Mouse (Mus musculus): ENCODE measurements around the gene Lime1.

Lime1 gene

DNA sequence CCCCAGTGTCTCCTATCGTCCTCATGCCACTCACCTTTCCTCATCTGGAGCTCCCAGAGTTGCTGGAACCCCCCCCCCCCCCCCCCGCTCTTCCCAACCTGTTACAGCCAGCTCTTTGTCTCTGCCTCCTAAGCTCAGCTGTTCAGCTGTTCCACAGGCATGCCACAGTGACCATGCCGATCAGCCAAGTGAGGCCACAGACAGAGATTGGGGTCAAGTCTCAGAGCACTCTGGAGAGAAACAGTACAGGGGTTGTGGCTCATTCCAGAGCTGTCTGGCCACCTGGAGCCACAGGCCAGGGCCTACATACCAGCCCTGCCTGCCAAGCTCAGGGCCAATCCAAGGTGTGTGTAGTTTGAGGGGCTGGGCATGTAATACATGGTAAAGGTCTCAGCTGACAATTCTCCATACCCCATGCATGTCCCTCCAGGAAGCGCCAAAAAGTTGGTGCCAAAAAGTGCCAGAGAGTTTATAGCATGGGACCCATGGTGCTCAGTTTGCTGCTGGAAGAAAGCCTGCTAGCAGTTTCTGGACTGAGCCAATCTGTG, 6.9 kb downstream of the Lime1 start:
- in situ Hi-C loops (cut with MboI; ENCODE audit: low pct_unique_long_range_greater_than_20kb in 1 of 2, low sequenced_read_pairs in 2 of 2, unreplicated experiment in 1 of 2) = no loop called here

DNA sequence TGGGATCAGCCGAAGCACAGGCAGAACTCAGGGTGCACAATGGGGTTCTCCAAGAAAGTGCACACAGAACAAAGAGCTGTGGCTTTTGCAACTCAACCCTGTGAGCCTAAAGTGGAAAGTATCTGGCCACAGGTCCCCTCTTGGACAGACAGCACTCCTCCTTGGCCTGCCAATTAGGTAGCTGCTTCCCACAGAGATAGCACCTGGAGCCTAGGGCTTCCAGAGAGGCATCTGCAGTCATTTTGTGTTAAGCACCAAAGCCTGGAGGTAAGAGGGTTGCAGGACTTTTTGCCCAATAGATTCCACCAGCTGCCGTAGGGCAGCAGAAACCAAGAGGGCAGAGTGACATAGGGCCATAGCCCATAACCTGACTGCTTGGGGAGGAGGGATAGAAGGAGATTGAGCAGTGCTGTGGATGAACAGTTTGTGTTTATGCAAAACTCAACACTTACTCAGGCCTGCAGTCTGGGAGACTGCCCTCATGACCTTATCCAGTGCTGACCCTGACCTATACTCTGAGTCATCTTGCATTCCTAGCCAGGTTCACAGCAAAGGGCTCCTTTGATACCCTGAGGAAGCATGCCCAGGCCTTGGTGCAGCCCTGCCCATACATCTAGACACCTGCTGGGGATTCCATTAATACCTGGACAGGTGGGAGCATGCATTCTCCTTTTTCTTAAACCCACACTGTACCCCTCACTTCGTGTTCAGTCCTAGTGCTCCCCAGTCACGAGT, 10.4 kb downstream of the Lime1 start:
- in situ Hi-C loops (cut with MboI; ENCODE audit: low pct_unique_long_range_greater_than_20kb in 1 of 2, low sequenced_read_pairs in 2 of 2, unreplicated experiment in 1 of 2) = loop anchor here in 1 of 2 experiments (10.0 kb wide), 1 partner anchor 184 kb away; no protein-coding TSS in a partner anchor

DNA sequence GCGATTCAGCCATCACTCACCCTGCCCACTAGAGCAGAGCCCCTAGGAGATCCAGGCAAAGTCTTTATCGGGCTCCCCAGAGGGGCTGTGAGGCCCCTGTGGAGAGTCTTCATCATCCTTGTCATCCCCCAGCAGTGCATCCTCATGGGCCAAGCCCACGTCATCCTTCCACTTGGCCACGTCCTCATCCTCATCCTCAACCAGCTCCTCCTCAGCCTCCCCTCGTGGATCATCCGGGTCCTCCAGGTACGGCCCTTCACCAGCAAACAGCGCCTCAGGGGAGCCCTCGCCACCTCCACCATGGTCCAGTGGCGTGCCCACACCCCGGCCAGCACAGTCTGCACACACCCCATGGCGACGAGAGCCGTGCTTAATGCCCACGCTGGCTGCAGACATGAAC, 11.1 kb downstream of the Lime1 start:
- in situ Hi-C loops (cut with MboI; ENCODE audit: low pct_unique_long_range_greater_than_20kb in 1 of 2, low sequenced_read_pairs in 2 of 2, unreplicated experiment in 1 of 2) = loop anchor here in 1 of 2 experiments (10.0 kb wide), 1 partner anchor 184 kb away; no protein-coding TSS in a partner anchor

DNA sequence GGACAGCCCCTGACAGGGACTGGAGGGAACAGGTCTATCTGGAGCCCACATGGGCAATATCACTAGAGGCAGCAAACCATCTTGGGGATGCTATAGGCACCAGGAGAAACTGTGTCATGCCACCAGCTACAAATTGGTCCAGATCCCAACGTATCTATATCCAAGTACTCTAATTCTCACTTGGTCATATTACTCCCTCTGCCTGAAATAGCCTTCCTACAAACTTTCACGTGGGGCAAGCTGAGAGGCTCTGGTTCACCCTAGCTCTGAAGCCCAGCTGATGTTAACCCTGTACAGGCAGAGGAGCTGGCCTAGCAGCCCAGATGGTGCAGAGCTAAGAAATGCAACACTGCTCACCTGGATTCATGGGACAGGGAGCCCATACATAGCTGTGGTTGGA, 11.7 kb downstream of the Lime1 start:
- in situ Hi-C loops (cut with MboI; ENCODE audit: low pct_unique_long_range_greater_than_20kb in 1 of 2, low sequenced_read_pairs in 2 of 2, unreplicated experiment in 1 of 2) = loop anchor here in 1 of 2 experiments (10.0 kb wide), 1 partner anchor 183 kb away; no protein-coding TSS in a partner anchor

DNA sequence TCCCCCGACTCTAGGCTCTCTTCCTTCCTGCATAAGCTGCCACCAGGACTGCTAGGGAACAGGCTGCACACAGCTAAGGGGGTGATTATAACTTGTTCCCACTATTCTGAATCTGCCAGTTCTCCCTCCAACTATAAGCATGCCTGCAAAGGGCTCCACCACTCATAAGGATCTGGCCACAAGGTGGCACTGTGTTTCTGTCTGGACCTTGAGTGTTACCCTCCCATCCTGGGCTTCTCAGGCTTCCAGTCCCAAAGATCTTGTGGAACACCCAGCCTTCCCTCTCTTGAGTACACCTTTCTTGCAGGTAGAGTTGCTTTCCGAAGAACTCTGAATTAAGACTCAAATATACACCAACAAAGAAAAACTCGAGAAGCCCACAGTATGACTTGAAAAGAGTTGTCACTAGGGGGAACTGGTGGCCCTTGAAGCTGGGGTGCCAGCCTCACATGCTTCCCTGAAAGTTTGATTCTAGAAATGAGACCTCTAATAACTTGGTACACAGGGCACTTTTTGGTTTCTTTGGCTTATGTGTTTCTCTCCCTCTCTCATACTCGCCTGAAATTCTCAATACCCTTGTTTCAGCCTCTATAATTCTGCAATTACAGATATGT, 12.8 kb downstream of the Lime1 start:
- in situ Hi-C loops (cut with MboI; ENCODE audit: low pct_unique_long_range_greater_than_20kb in 1 of 2, low sequenced_read_pairs in 2 of 2, unreplicated experiment in 1 of 2) = loop anchor here in 1 of 2 experiments (10.0 kb wide), 1 partner anchor 182 kb away; no protein-coding TSS in a partner anchor

DNA sequence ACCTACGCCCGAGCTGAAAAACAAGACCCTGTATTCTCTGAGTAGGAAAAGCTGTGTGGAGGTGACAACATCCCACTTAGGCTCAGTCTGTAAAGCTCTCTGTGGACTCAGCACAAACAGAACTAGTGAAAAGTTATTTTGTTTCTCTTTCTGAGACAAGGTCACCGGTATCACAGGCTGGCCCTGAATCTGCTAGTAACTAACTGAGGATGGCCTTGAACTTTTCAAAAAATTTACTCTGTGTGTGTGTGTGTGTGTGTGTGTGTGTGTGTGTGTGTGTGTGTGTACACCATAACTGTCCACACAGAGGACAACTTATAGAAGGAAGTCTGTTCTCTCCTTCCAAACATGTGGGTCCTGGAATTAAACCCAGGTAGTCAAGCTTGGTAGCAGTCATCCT, 14.2 kb downstream of the Lime1 start:
- in situ Hi-C loops (cut with MboI; ENCODE audit: low pct_unique_long_range_greater_than_20kb in 1 of 2, low sequenced_read_pairs in 2 of 2, unreplicated experiment in 1 of 2) = loop anchor here in 1 of 2 experiments (10.0 kb wide), 1 partner anchor 181 kb away; no protein-coding TSS in a partner anchor

DNA sequence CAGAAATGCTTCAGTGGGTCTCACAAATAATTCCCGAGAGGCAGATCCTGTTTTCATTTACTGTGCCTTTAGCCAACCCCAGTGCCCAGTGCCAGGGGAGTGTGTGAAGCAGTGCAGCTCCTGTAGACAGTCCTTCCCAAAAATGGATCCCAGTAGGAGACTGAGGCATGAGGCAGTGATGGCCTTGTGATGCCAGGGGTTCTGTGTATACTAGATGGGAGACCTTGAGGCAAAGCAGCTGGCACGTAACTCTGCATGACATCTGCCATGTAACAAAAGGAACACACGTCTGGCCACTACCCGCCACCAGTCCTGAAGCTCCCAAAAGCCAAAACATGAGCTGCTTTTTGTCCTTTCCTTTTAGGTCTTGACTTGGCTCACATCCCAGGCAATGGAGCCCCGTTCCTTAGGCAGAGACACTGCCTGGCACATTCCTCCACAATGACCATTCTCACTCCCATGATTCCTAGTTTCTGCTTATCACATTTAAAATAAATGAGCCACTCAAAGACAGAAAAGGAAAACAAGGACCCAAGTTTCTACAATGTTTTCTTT, 17.4 kb downstream of the Lime1 start:
- in situ Hi-C loops (cut with MboI; ENCODE audit: low pct_unique_long_range_greater_than_20kb in 1 of 2, low sequenced_read_pairs in 2 of 2, unreplicated experiment in 1 of 2) = loop anchor here in 1 of 2 experiments (10.0 kb wide), 1 partner anchor 178 kb away; no protein-coding TSS in a partner anchor

DNA sequence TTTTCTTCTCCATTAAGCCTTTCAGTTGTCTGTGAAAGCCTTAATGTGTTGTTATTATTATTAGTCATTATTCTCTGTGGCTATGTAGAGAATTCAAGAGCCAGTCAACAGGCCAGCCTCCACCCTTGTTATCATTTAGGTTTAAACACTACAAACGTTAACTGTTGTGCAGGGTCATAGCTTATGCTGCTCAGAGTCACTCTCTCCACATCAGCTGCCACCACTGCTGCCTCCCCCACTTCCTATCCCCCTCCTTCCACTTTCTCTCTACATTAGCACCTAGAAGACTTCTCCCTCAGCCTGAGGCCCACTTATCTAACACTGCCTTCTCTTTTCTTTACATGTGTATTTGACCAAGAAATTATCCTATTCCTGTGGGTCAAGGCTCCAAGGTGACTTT, 21.6 kb downstream of the Lime1 start:
- in situ Hi-C loops (cut with MboI; ENCODE audit: low pct_unique_long_range_greater_than_20kb in 1 of 2, low sequenced_read_pairs in 2 of 2, unreplicated experiment in 1 of 2) = no loop called here

DNA sequence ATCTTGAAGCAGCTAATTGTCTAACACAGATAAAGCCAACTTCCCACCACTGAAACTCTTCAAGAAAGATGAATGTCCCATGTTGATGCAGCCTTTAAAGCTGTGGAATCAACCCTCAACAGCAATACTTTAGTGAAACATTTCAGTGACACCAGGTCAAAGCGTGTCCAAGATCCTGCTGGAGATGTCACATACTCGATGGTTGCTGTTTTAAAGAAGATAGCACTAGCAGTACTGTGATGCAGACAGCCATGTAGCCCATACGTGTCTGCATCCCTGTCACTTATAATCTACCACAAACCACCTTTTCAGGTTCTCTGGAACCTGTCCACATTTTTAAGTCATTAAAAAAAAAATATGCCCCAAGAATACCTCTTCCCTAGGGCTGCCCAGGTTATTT, 23.8 kb downstream of the Lime1 start:
- in situ Hi-C loops (cut with MboI; ENCODE audit: low pct_unique_long_range_greater_than_20kb in 1 of 2, low sequenced_read_pairs in 2 of 2, unreplicated experiment in 1 of 2) = no loop called here

DNA sequence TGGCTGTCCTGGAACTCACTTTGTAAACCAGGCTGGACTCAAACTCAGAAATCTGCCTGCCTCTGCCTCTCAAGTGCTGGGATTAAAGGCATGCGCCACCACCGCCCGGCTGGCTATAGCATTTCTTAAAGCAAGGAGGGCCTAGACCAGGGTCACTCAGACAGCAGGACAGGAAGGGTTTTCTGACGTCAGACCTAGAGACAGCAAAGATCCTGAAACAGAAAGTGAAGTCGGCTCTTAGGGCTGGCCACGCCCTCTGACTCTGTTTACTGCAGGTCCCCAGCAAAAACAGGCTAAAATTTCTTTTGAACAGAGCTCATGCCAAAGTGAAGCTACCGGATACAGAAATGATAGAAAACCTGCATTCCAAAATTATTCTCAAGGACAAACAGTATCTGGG, 29.8 kb downstream of the Lime1 start:
- in situ Hi-C loops (cut with MboI; ENCODE audit: low pct_unique_long_range_greater_than_20kb in 1 of 2, low sequenced_read_pairs in 2 of 2, unreplicated experiment in 1 of 2) = no loop called here

DNA sequence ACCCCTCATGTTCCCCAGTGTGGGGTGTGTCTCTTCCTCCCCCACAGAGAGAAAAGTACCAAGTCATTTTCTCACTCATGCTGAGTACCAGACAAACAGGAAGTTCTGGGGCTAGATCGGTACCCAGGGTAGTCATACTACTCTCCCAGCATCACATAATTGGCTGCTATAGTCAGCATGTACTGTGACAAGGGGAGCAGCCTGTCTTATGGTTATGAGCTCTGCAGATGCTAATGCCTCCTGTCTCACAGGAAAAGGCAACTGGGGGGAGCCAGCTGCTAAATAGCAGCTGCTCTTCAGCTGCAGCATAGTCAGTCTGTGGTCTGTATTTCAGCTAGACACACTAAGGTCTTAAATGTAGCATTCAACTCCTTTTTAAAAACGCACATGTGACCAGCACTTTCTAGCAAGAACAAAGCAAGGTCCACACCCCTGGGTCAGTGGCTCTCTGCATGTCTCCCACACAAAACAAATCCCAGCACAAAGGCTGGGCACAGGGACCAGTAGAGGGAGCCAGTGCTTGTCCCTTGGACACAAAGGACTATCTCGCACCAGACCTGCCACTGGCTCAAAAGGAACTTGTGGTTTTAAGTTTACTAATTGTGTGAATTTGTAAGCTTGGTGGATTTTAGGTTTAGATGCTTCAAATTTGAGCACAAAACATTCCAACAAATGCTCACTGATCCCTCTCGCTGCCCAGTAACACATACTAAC, 31.0 kb downstream of the Lime1 start:
- in situ Hi-C loops (cut with MboI; ENCODE audit: low pct_unique_long_range_greater_than_20kb in 1 of 2, low sequenced_read_pairs in 2 of 2, unreplicated experiment in 1 of 2) = no loop called here

DNA sequence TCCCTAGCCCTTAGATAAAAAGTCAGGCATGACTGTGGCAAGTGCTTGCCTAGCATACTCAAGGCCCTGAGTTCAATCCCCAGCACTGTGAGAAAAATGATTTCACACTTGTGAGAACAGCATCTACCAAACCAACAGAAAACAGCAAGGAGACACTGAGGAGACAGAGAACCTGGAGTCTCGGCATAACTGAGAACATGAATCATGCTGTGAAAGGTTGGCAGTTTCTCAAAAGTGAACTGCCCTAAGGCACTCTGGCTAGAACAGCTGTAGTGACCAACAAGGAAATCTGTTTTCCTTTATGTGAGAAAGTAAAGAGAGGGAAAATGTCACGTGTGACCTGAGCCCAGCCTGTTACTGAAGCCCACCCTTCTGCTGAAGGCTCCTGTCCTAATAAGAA, 33.3 kb downstream of the Lime1 start:
- in situ Hi-C loops (cut with MboI; ENCODE audit: low pct_unique_long_range_greater_than_20kb in 1 of 2, low sequenced_read_pairs in 2 of 2, unreplicated experiment in 1 of 2) = no loop called here

DNA sequence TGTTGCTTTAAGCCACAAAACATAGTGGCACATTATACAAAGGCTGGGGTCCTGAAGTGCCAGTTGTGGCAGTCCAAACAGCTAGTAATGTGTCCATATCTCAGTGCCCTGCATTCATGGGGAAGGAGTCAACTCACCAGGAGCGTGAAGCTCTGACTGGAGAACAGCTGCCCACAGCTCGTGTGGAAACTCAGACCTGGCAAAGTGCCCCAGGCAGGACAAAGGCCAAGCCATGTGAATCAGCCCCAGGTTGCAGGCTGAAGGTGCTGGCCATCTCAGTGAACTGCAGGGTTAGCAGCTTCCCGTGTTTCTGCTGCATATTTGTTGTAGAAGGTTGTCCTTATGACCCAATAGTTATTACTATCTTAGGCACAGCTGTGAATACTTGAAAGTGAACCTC, 36.1 kb downstream of the Lime1 start:
- in situ Hi-C loops (cut with MboI; ENCODE audit: low pct_unique_long_range_greater_than_20kb in 1 of 2, low sequenced_read_pairs in 2 of 2, unreplicated experiment in 1 of 2) = no loop called here

DNA sequence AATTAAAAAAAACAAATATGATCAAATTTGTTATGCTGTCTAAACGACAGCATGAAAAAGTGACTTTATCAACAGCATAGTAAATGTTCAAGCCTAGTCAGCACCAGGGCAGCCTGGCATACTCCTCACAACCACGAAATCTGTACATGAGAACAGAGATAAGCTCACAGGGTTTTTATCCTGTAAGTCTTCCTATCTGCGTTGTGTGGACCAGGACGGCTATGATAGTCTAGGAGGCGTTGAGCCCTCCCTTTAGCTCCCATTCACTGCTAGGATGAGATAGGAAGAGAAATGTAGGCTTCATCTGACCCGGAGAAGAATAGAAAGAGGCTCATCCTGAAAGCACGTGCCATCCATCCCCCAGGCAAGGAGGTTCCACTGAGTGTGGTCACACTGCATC, 39.5 kb downstream of the Lime1 start:
- in situ Hi-C loops (cut with MboI; ENCODE audit: low pct_unique_long_range_greater_than_20kb in 1 of 2, low sequenced_read_pairs in 2 of 2, unreplicated experiment in 1 of 2) = no loop called here

DNA sequence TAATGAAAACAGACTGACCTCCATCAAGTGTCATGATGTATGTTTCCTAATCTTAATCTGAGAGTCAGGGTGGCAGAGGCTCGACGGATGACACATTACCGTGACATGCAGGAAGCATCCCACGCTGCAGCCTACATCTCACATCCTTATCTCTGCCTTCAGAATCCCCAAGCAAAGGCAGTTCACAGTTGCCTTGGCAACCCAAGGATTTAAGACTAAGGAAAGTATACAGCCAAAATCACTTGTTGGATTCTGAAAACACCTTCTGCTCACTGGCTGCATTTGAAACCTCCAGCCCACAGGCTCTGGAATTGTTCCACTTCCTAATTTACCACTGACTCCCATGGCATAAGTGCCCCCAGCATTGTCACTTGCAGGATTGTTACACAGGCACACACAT, 40.5 kb downstream of the Lime1 start:
- in situ Hi-C loops (cut with MboI; ENCODE audit: low pct_unique_long_range_greater_than_20kb in 1 of 2, low sequenced_read_pairs in 2 of 2, unreplicated experiment in 1 of 2) = no loop called here

DNA sequence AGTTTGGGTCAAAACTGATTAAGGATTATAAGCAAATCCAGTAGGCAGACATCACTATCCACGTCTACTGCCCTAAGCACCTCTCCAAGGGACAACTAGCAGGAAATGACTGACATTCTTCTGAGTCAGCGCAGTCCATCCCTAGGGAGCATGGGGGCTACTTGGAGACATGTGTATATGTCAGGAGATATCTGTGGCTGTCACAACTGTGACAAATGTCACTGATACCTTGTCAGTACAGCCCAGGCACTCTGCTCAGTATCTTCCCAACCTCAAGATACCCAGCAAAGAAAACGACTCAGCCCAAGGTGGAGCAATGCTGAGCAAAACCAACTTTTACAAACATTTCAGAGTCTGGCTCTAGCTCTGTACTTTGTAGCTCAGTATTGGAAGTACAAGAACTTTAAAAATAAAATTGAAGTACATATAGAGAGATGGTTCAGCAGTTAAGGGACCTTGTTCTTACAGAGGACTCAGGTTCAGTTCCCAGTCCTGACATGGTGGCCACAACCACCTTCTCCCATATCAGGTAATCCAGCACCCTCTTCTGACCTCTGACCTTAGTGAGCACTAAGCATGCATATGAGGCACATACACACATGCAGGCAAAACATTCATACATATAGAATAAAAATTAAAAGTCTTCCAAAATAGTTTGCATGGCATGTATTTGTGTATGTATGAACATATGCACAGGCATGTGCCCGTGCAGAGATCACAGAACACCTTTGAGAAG, 41.2 kb downstream of the Lime1 start:
- in situ Hi-C loops (cut with MboI; ENCODE audit: low pct_unique_long_range_greater_than_20kb in 1 of 2, low sequenced_read_pairs in 2 of 2, unreplicated experiment in 1 of 2) = no loop called here

DNA sequence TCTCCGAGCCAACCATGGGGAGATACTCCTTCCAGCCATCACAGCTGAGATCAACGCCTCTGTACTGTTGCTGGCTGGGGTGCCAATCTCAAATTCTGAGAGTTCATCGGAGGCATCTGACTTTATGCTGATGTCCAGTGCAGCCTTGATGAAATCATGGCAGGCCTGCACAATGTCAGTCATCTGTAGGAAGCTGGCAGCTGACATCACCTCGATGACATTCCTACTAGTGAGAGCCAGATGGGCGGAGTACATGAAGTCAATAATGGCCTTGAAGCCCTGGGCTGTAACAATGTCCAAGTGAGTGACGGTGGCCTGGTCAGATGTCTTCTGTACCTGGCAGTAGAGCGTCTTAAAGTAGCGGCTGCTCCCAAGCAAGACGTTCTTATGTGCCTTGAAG, 44.0 kb downstream of the Lime1 start:
- in situ Hi-C loops (cut with MboI; ENCODE audit: low pct_unique_long_range_greater_than_20kb in 1 of 2, low sequenced_read_pairs in 2 of 2, unreplicated experiment in 1 of 2) = no loop called here

Measured in mouse embryonic stem cell (cell line).